Mouse (Mus musculus) gastrocnemius, postnatal 25 days (tissue): ENCODE data around the gene Mrpl54. TPM values are rescaled to one million over a fixed set of nuclear protein-coding genes. Genes with fewer than 3 reads are reported as not detected.

Source experiments
- DNase-seq: peaks from one replicate; pipeline ENCODE4 v3.0.0; 2022
- total RNA-seq, 2 experiments: library from RNA; stranded (reverse); gene quantifications; 1 replicate in 1 of 2; 2 replicates in 1 of 2; pipeline ENCODE4 v1.2.3; 2021

Mrpl54 gene
- total RNA-seq, 2 experiments from 2014 or later = 87.0 to 90.0 TPM

GRCm38 (mm10) chr10:81261025-81261424 is 5.7 kb downstream of the Mrpl54 start:
- no peak for DNase-seq

- no peak for DNase-seq
These were observed 7.4 kb downstream of the Mrpl54 start for GRCm38 (mm10) chr10:81259225-81259884.

GRCm38 (mm10) chr10:81257158-81258039 is 9.3 kb downstream of the Mrpl54 start:
- DNase-seq = no peak

GRCm38 (mm10) chr10:81254886-81255285 is 11.8 kb downstream of the Mrpl54 start:
- no peak for DNase-seq

- no peak for DNase-seq
These were observed 14.0 kb downstream of the Mrpl54 start, which contains the start of gene Matk for GRCm38 (mm10) chr10:81252424-81253419. Matk (plus strand) TSS chr10:81252935.

- no peak for DNase-seq
These were observed 17.3 kb downstream of the Mrpl54 start for GRCm38 (mm10) chr10:81249442-81249841.

- DNase-seq = no peak
These were observed 18.9 kb downstream of the Mrpl54 start for GRCm38 (mm10) chr10:81247804-81248203.

- DNase-seq = no peak
These were observed 21.6 kb downstream of the Mrpl54 start for GRCm38 (mm10) chr10:81245166-81245565.

- peak; percentile 62 for DNase-seq
These were observed 22.1 kb downstream of the Mrpl54 start for GRCm38 (mm10) chr10:81244595-81244994.

GRCm38 (mm10) chr10:81244146-81244545 is 22.6 kb downstream of the Mrpl54 start:
- DNase-seq = no peak

GRCm38 (mm10) chr10:81242021-81242420 is 24.7 kb downstream of the Mrpl54 start:
- no peak for DNase-seq

GRCm38 (mm10) chr10:81240876-81241275 is 25.9 kb downstream of the Mrpl54 start:
- DNase-seq = no peak

GRCm38 (mm10) chr10:81238618-81239017 is 28.1 kb downstream of the Mrpl54 start:
- DNase-seq = no peak

- no peak for DNase-seq
These were observed 30.1 kb downstream of the Mrpl54 start for GRCm38 (mm10) chr10:81236471-81237268.

GRCm38 (mm10) chr10:81234206-81234605 is 32.5 kb downstream of the Mrpl54 start:
- DNase-seq = no peak

- DNase-seq = no peak
These were observed 33.5 kb downstream of the Mrpl54 start for GRCm38 (mm10) chr10:81233226-81233585.

- peak; percentile 78 for DNase-seq
These were observed 34.0 kb downstream of the Mrpl54 start, which contains the start of gene Zfr2 for GRCm38 (mm10) chr10:81232580-81233225. Zfr2 (plus strand) TSS chr10:81233155.

GRCm38 (mm10) chr10:81231436-81231835 is 35.3 kb downstream of the Mrpl54 start:
- no peak for DNase-seq

GRCm38 (mm10) chr10:81230438-81231332 is 36.0 kb downstream of the Mrpl54 start, which contains the start of gene Atcay:
Atcay (minus strand) TSS chr10:81230833.
- DNase-seq = no peak
